9 mouse cellular contexts compared by ENCODE assay signal in genomic region chr15:85625666-85626279, GRCm38 (mm10). TPM values are rescaled to one million over a fixed set of nuclear protein-coding genes. Genes with fewer than 3 reads are reported as not detected.
A peak's percentile ranks its signal among the peaks of the same experiment; 100 is the strongest.
DNase-seq lines count a peak whose midpoint lies in the region; ATAC-seq and TF ChIP-seq lines count a peak whose summit lies in the region.
"Had no signal": no experiment of that assay in that cellular context is flagged by ENCODE, and none has a peak within 500 bp of the region (broad histone marks: within the 10 kb centered on the region; RNA-seq: fewer than 3 reads in every experiment).

No protein-coding gene starts in this region.

- under 1% methylated on average over 64 of the region's 68 CpGs for WGBS in midbrain, embryonic 16.5 days

- peak; percentile 83 to 91 for DNase-seq in adrenal gland, adult (ENCODE audit: inconsistent age in 2 of 2, low spot score in 1 of 2)
- DNase-seq in adrenal gland, postnatal 4 days (ENCODE audit: low spot score in 2 of 2): no peak
- DNase-seq in brain, embryonic 14.5 days (ENCODE audit: low read depth): peak; percentile 94
- peak; percentile 76 for DNase-seq in kidney, adult 9 months
- DNase-seq in liver: peak; percentile 23

- H3K4me1 ChIP-seq in midbrain, embryonic 16.5 days (ENCODE audit: control insufficient read depth, insufficient read depth, low read length): peaks cover 9% of the 10 kb centered on the region

- peaks cover 10% of the 10 kb centered on the region for H3K27me3 ChIP-seq in midbrain, embryonic 16.5 days (ENCODE audit: control insufficient read depth, insufficient read depth, low read depth, low read length)

- H3K27ac ChIP-seq in midbrain, embryonic 16.5 days (ENCODE audit: low read length): peak overlapping the region; percentile 69

- H3K9me3 ChIP-seq in midbrain, embryonic 16.5 days (replicated peaks; ENCODE audit: control insufficient read depth, low read length, poor library complexity, severe bottlenecking): no peaks in the 10 kb centered on the region

- no peaks in the 10 kb centered on the region for H3K36me3 ChIP-seq in midbrain, embryonic 16.5 days (ENCODE audit: control insufficient read depth, insufficient read depth, low read length)

- H3K9ac ChIP-seq in midbrain, embryonic 16.5 days (ENCODE audit: low read depth, low read length): peak overlapping the region; percentile 79

- peak; percentile 57; the same call in 1 of the 2 replicates for ATAC-seq in granulocyte monocyte progenitor cell, adult 5-6 weeks (replicated peaks; ENCODE audit: poor library complexity, severe bottlenecking)
- ATAC-seq in midbrain, embryonic 16.5 days: peak; percentile 89
- no peak for ATAC-seq in monocyte, adult 5-6 weeks (replicated peaks; ENCODE audit: insufficient number of reproducible peaks, low FRiP score, low TSS enrichment, poor library complexity, severe bottlenecking)

- TF ChIP-seq POLR2A in brain, embryonic 14.5 days (IDR thresholded peaks at IDR 0.05; ENCODE audit: borderline replicate concordance, extremely low read depth, insufficient read depth, insufficient read length, poor library complexity, severe bottlenecking): peak; percentile 45; the same call in 1 of the 2 replicates

- peak overlapping the region; percentile 86 for H3K4me2 ChIP-seq in midbrain, embryonic 16.5 days (ENCODE audit: low read length)

- peak overlapping the region; percentile 55 for H3K4me3 ChIP-seq in midbrain, embryonic 16.5 days (ENCODE audit: low read depth, low read length)
- H3K4me3 ChIP-seq: erythroblast, embryonic 14.5 days had no signal

- no peak for TF ChIP-seq CTCF in brain, embryonic 14.5 days (IDR thresholded peaks at IDR 0.05; ENCODE audit: borderline replicate concordance, extremely low read depth, insufficient read depth, insufficient read length)

RNA-seq across cellular contexts. Expression of gene Wnt7b, which starts 43.5 kb away (rescaled TPM):
- 1 to 10 TPM in 1 of 2 experiments, under 1 TPM in 1; 0.40 to 1.8 TPM for total RNA-seq in adrenal gland, postnatal 4 days (2021)
- 56.4 and 72.5 TPM in 2 replicates for polyA plus RNA-seq in brain, embryonic 14.5 days (2012; rRNA removed)
- not detected in 2 replicates for total RNA-seq in granulocyte monocyte progenitor cell, adult 5-6 weeks (2014; fragmentation: Nextera tagmentation)
- total RNA-seq in granulocyte monocyte progenitor cell, adult 5-6 weeks (2017): not detected in 2 replicates
- polyA plus RNA-seq in midbrain, embryonic 16.5 days (2015; fragmentation: Nextera tagmentation; extraction: Ambion mirVana): 22.6 and 25.3 TPM in 2 replicates
- total RNA-seq in monocyte, adult 5-6 weeks (2017): not detected in 3 replicates
- polyA plus RNA-seq: erythroblast, embryonic 14.5 days had no signal

Comparison
In these comparisons a context has a peak if more than half of its experiments do, and no peak if none do; other contexts are left out.
1. DNase-seq: peak in adrenal gland, adult (2 of 2), brain, embryonic 14.5 days (single experiment), kidney, adult 9 months (single experiment) and liver (single experiment); none in adrenal gland, postnatal 4 days (0 of 2).